Mouse (Mus musculus) urinary bladder, adult 18-20 months (tissue): Measurements from ENCODE around the gene Hist3h2ba.

Experiments used
- DNase-seq, 2 experiments: peaks; one replicate each; pipeline ENCODE4 v3.0.0; 2022; ENCODE audit warnings: low spot score in 2 of 2, mixed read lengths in 2 of 2

Hist3h2ba gene

DNA sequence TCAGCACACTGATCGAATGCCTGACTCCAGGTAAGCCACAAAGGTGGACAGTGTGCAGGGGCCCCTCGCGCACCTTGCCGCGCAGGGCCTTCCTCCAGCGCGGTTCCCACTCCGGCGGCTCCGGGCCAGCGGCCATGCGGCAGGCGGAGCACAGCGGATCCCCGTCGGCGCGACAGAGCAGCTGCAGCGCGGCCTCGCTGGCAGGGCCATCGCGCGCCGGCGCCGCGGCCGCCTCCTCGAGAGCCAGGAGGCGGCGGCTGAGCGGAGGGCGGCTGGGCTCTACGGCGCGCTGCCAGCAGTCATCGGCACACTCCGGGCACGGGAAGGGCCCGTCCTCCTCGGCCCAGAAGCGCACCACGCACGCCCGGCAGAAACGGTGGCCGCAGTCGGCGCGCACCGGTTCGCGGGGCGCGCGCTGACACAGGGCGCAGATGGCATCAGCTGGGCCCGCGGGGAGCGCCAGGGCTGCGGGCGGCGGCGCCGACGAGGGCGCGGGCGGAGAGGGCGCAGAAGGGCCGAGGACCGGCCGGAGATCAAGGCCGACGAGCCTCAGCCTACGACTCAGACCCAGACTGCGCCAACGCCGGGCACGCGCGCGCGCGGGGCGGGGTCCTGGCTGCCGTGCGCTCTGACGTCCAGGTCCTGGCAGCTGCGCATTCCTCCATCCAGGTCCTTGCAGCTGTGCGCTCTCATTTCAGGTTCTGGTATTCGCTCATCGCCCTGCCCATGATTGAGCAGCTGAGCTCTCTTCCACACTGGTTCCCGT, 10.2 kb upstream of the Hist3h2ba start, which contains the start of gene Rnf187:
Gene Rnf187, minus strand, starts transcription at position 595 of the 766 bp plus-strand sequence.
- DNase-seq, result peak; percentile 86 to 89

- no peak for DNase-seq
Observed at GRCm38 (mm10) chr11:58939088-58939439, 9.7 kb upstream of the Hist3h2ba start.

DNA sequence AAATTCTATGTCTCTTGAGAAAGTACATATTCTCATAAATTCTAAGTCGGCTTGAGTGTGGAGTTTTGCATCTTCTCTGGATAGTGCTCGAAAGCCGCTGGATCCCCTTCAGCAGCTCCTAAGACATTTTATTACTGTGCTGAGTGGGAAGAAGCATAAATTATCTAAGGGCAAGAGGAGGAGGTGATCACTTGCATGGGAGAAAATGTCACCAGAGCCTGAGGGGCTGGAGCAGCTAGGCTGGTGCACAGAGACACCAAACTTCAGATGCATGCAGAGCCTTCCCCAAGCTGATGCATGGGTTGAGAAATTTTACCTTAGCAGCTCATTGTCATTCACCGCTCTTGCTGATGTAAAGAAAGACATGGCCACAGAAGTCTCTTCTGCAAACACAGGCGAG, 4.6 kb upstream of the Hist3h2ba start:
- DNase-seq, result no peak

DNA sequence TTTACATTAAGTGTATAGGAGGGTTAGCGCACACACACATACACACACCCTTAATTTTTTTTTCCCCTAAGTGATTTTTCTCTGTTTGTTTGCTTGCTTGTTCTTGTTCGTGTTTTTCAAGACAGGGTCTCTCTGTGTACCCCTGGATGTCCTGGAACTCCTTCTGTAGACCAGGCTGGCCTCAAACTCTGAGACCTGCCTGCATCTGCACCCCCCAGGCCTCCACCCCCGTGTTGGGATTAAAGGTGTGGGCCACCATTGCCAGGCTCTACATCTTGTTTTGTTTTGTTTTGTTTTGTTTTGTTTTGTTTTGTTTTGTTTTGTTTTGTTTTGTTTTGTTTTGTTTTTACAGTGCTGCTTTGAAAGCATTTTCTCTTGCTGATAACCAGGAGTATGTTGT, 1.4 kb upstream of the Hist3h2ba start:
- no peak for DNase-seq

DNA sequence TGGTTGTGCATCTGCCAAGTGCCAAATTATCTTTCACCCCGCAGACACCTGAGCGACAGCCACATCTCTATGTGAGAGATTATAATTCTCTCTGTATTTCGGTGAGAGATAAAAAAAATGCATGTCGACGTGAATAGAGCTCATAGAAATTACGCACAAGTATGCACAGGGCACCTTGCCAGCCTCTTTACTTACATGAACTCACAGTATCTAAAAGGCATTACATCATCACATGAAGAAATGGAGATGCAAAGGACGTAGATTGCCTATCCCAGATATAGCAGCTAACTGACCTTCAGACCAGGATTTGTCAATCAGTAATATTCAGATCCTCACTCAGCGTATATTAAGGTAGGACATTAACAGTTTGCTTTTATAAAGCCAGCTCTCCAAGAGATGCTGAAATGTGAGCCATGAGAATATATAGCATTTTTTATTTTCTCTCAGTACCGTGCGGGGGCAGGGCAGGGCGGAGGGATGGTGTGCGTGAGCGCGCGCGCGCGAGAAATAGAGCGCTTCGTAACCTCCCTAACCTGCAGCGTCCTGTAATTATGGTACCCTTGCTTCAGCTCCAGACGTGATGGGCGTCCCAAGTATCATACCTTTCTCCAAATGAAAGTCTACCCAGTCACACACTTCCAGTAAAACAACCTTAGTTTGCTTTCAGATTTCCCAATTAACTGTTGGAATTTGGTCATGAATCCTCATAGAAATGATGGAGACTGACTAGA, 757 bp upstream of the Hist3h2ba start:
- DNase-seq, result no peak

DNA sequence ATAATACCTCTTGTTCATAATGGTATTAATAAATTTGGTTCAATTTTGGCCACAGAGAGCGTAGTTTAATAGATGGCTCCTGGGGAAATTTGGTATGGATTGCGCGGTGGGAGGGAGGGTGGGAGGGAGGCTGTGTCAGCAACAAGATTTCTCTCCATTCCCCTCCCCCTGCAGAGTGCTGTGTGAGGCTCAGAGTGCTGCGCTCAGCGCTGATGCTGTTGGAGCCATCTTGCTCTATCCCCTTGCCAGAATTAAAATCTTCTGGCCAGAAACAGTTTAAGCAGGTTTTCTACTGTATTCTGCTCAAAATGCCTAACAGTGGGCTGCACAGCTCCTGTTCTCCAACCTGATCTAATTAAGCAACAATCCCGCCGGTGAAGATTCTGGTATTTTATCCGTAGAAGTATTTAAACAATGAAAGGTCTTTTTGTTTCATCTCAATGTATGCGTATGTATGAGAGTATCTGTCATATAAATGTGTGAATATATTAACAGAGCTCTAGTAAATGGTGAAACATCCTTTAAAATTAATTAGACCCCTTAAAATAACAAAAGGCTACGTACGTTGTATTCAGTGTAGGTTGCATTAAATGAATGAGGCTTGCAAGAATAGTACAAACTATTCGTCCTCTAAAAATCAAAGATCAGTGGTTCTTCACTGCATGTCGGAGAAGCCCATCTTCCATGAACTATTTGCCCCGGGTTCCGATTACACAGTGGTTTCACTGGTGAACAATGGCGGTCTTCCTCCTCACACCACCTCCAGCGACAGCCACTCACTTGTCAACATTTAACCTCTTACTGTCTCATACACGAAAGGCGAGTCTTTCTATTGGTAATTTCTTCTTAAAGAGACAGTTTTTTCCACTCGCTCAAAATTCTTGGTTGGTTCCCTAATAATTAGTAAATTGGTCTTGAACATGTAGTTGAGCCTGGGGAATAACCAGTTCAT, 1.0 kb downstream of the Hist3h2ba start:
- DNase-seq, result no peak

DNA sequence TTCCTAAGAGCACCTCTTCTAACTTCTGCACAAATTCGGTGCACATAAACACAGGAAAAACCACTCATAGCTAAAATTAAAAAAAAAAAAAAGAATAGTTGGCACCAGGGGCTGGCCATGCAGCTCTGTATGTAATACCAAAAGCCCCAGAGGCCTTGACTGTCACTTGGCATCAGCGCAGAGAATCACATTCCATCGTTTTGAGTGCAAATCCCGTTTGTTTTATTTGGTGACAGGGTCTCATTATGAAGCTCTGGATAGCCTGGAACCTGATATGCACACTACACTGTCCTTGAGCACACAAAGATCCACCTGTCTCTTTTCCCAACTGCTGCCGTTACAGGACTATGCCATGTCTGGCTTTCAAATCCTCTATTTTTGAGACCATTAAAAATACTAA, 2.5 kb downstream of the Hist3h2ba start:
- no peak for DNase-seq

DNA sequence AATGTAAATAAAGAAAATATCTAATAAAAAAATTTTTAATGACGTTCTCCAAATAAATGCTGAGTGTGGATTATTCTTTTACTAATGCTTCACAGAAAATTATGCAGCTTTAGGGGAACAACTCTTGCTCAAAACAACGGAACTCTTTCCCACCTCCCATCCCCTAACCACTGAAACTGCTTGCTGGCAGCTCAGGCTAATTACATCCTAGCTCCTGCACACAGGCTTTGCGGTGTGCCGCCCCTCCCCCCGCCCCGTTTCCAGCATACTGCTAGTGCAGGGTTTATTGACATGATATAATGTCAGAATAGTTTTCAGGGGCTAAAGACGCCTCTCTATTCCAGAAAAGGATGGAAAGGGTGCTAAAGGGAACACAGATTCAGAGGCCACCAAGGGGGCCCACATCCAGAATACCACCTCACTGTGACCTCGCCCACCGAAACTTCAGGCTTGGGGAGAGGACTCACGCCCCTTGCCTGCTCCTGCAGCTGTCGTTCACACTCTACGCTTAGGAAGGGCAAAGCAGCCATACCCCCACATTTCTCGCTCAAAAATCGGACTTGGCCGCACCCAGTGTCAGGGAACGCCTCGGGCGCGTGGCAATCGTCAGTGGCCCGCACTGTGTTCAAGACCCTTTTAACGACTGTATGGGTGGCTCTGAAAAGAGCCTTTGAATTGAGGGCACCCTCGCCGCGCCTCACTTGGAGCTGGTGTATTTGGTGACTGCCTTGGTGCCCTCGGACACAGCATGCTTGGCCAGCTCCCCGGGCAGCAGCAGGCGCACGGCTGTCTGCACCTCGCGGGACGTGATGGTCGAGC, 4.8 kb downstream of the Hist3h2ba start:
- DNase-seq, result no peak

DNA sequence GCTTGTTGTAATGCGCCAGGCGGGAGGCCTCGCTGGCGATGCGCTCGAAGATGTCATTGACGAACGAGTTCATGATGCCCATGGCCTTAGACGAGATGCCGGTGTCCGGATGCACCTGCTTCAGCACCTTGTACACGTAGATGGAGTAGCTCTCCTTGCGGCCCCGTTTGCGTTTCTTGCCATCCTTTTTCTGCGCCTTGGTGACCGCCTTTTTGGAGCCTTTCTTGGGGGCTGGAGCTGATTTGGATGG, 5.4 kb downstream of the Hist3h2ba start:
- DNase-seq, result peak in 1 of 2 experiments; percentile 69

DNA sequence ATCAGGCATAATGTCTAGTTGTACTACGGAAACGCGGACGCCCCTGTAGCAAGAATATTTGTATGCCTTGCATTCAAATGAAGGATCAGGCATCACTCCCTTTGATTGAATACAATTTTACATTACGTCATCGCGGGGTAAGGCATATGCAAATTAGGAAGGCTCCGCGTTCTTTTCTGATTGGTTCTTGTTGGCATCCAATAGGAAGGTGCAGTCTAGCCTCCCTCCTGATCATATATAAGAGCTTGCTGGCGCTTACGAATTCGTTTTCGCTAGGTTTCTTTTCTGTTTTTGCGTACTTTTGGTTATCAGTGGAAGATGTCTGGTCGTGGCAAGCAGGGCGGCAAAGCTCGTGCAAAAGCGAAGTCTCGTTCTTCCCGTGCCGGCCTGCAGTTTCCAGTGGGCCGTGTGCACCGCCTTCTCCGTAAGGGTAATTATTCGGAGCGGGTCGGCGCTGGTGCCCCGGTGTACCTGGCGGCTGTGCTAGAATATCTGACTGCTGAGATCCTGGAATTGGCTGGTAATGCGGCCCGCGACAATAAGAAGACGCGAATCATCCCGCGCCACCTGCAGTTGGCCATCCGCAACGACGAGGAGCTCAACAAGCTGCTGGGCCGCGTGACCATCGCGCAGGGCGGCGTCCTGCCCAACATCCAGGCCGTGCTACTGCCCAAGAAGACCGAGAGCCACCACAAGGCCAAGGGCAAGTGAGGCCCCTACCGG, 5.9 kb downstream of the Hist3h2ba start, which contains the start of the genes Hist3h2a and Trim17:
Gene Hist3h2a, plus strand, starts transcription at position 266 of the 723 bp plus-strand sequence.
Gene Trim17, plus strand, starts transcription at position 266 of the 723 bp plus-strand sequence.
- peak; percentile 71 to 82 for DNase-seq

DNA sequence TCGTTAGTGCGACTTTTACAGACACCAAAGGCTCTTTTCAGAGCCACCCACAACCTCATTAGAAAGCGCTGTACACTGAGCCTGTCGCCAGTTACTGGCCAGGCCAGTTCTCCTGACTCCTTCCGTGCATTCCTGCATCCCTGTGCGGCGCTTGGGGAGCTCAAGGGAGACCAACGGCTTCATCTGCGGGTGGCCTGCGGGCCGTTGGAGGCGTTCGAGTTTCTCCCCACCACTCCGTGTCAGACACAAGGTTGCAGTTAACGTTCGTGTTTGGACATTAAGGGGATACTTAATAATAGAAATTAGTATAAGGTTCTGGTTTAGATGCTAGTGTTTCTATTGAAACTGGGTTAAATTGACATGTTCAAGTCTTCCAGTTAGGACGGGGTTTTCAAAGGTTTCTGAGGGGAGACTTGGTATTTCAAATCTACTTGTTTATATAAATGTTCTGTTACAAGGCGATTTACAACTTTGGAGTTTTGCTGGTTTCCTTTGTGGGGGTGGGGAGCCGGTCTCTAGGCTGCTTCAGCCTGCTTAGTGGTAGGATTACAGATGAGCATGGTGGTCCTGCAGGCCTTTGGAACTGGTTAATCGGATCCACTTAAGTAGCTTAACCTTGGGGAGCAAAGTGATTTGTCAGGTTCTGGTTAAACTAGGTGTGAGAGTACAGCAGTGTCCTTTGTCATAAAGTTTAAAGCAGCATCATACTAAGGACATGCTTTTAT, 6.6 kb downstream of the Hist3h2ba start:
- no peak for DNase-seq

DNA sequence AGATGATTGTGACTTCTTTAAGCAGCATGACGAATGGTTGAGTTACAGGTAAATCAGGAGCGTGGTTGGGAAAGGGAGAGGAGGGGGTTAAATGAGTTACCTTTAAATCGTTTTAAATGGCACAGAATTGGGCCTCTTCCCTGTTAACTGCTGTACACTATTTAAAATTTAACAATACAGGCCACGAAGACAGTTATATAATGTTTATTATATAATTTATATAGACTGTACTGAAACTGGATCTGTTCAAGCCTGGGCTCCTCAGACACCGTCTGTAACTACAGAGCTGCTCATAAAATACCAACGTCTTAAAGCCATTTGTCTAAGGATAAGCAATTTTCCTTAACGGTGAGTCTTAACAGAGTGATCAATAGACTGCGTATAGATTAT, 7.1 kb downstream of the Hist3h2ba start:
- no peak for DNase-seq

DNA sequence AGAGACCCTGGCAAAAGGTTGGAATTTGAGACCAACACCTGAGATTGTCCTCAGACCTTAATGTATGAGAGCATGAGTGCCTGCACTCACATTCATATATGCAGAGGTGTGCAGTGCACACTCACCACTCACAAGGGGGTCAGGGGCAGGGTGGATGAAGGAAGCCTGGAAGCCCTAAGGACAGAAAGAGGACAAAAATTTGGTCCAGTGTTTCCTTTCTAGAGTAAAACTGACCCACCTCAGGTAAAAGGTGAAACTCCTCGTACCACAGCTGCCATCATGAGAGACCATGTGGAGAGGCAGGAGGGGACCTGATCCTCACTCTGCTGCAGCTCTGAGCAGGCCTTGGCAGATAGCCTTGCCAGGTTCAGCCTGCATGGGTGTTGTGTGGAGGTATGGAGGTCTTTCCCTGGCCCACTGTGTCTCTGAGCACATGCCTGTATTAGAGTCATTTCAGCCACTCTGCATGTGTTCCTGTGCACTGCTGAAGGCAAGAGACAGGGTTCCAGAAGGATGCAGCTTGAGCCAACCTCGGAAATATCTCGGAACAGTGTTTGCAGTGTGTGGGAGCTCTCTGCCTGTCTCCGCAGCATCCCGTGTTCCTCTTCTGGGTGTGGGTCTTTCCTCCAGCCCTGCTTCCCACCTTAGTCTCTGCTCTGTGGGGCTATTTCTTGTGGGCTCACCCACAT, 8.7 kb downstream of the Hist3h2ba start:
- no peak for DNase-seq

- no peak for DNase-seq
Observed at GRCm38 (mm10) chr11:58958536-58958935, 9.8 kb downstream of the Hist3h2ba start.

DNA sequence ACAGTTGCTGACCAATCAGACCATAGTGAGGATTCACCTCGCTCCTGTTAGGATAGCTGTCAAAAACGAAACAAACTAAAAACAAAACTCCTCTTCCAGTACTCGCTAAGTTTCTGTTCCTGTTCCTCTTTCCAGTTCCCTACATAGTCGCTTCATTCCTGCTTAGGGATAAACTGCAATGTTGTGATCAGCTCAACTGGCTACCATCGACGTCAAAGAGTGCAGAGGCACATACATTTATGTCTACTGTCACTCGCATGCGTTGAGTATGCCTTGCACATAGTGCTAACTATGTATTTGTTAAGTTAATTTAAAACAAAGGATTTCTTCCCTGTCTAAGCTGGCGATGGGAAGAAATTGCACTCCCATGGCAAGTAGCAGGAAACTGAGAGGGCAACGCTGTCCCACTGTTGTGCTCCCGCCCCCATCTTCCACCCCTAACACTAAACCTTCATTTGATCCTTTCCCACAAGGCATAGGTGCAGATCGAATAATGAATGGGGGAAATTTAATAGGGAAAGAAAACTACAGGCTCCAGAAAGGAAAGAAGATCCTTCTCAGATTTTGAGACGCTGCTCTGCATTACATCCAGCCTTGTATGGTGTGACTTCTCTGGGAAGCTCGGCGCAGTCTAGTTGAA, 10.6 kb downstream of the Hist3h2ba start:
- DNase-seq, result no peak

GRCm38 (mm10) chr11:58959921-58960465, 11.3 kb downstream of the Hist3h2ba start:
- DNase-seq, result peak; percentile 59 to 64

DNA sequence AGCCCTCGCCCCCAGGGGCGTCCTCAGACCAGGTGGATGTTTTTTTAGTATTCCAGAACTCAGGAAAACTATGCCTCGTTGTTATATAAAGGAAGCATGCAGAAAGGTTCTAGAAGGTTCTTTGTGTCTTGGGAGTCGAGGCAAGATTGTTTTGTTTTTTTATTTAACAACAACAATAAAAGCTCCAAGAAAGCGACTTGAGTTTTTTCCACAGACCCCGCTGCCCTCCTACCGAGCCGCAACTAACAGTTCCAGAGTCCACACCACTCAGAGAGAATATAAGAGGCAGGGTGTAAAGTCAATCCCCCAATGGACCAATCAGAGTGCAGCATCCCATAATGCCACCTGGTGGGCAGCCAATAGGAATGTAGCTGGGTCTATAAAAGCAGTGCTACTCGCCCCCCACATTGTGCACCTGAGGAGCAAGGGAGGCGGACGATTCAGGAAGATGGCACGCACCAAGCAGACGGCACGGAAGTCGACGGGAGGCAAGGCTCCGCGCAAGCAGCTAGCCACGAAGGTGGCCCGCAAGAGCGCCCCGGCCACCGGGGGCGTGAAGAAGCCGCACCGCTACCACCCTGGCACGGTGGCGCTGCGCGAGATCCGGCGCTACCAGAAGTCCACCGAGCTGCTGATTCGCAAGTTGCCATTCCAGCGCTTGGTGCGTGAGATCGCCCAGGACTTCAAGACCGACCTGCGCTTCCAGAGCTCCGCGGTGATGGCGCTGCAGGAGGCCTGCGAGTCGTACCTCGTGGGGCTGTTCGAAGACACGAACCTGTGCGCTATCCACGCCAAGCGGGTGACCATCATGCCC, 12.9 kb downstream of the Hist3h2ba start:
- no peak for DNase-seq

DNA sequence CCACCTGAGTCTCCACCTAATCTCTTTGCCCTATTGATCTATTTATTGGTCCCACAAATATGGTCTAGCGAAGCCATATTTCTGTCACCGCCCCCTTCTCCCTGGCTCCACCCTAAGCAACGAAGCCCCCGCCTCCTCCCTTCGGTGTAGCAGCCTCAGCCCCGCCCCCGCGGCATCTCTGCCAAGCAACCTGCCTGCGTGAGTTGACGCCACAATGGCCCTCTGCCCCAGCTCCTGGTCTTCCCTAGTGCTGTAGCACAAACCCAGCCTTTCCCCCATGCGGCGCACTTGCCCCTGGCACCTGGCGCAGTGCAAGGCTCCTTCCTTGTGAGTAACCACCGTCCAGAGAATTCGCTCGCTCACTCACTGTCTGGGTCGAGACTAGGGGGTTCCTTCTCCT, 14.8 kb downstream of the Hist3h2ba start:
- DNase-seq, result no peak
